ENCODE assay signal across 8 mouse cellular contexts in the genomic region with DNA sequence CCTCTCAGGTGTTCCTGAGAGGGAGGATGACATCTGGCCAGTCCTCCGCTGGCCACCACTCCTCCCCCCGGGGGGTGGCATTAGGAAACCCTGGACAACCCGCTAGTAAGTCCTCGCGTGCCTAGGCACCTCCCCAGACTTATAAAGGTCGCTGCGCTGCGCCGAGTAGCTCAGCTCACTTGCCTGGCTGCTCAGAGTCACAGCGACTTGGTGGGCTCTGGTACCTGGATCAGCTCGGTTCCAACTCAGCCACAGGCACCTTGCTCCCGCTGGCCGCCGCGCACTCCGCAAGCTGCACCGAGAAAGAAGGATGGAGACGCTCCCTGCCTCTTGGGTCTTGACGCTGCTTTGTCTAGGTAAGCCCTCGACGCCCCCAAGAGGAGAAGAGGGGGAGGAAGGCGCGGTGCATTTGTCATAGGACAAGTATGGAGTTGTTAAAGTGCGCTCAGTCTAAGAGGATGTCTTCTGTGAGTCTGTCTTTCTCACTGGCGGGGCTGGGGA. TPM values are rescaled to one million over a fixed set of nuclear protein-coding genes. Genes with fewer than 3 reads are reported as not detected.
DNase-seq lines count a peak whose midpoint lies in the region; ATAC-seq lines count a peak whose summit lies in the region.

A gene (plus strand): TSS at position 173 of the 501 bp plus-strand sequence.

- peak within 1 kb of the TSS; percentile 32 for H3K4me3 ChIP-seq in embryonic facial prominence, embryonic 12.5 days
- peak within 1 kb of the TSS; percentile 24 for H3K4me3 ChIP-seq in hindbrain, embryonic 14.5 days (replicated peaks; ENCODE audit: low read length)

- WGBS in embryonic facial prominence, embryonic 12.5 days: 1% methylated on average over 25 of the region's 25 CpGs
- WGBS in hindbrain, embryonic 14.5 days: 2% methylated on average over 25 of the region's 25 CpGs

- peak; percentile 2 for DNase-seq in right cerebral cortex, adult 18-20 months
- DNase-seq in right cerebral cortex, postnatal 36 days (ENCODE audit: low spot score in 2 of 2): no peak
- DNase-seq in hindbrain, embryonic 14.5 days (ENCODE audit: low spot score): no peak
- DNase-seq in natural killer cell, adult 2 months (ENCODE audit: low spot score in 2 of 2): no peak
- DNase-seq in cerebellum, postnatal 4 days (ENCODE audit: low spot score in 2 of 2): no peak
- DNase-seq in kidney, adult 9 months: no peak

- H3K4me1 ChIP-seq in embryonic facial prominence, embryonic 12.5 days: no peaks in the 10 kb centered on the region
- H3K4me1 ChIP-seq in hindbrain, embryonic 14.5 days (replicated peaks; ENCODE audit: control insufficient read depth, insufficient read depth, low read length): 0 out of 2 replicates have a peak, but pooled peaks cover 3% of the 10 kb centered on the region

- ATAC-seq in embryonic facial prominence, embryonic 12.5 days (ENCODE audit: insufficient number of reproducible peaks, insufficient read depth, low FRiP score, low TSS enrichment): 0 out of 2 replicates have a peak, but pooled peaks have one; percentile 47
- peak; percentile 53; the same call in 1 of the 2 replicates for ATAC-seq in hindbrain, embryonic 14.5 days (ENCODE audit: low FRiP score)
- ATAC-seq in megakaryocyte progenitor cell, adult 5-6 weeks (replicated peaks; ENCODE audit: poor library complexity): 0 out of 2 replicates have a peak, but pooled peaks have one; percentile 26

- H3K9ac ChIP-seq in embryonic facial prominence, embryonic 12.5 days: peak within 1 kb of the TSS; percentile 20; the same call in 1 of the 2 replicates
- peak within 1 kb of the TSS; percentile 50 for H3K9ac ChIP-seq in hindbrain, embryonic 14.5 days

- H3K27me3 ChIP-seq in embryonic facial prominence, embryonic 12.5 days: peaks cover 30% of the 10 kb centered on the region
- H3K27me3 ChIP-seq in hindbrain, embryonic 14.5 days (ENCODE audit: control insufficient read depth, insufficient read depth, low read length): peaks cover 9% of the 10 kb centered on the region; the same call in 1 of the 2 replicates

- no peak within 1 kb of the TSS for H3K27ac ChIP-seq in embryonic facial prominence, embryonic 12.5 days
- H3K27ac ChIP-seq in hindbrain, embryonic 14.5 days: no peak within 1 kb of the TSS

- no peaks in the 10 kb centered on the region for H3K36me3 ChIP-seq in embryonic facial prominence, embryonic 12.5 days
- no peaks in the 10 kb centered on the region for H3K36me3 ChIP-seq in hindbrain, embryonic 14.5 days (replicated peaks; ENCODE audit: control insufficient read depth, insufficient read depth)

- no peaks in the 10 kb centered on the region for H3K9me3 ChIP-seq in embryonic facial prominence, embryonic 12.5 days
- H3K9me3 ChIP-seq in hindbrain, embryonic 14.5 days (ENCODE audit: control insufficient read depth, low read length): no peaks in the 10 kb centered on the region

- H3K4me2 ChIP-seq in embryonic facial prominence, embryonic 12.5 days (replicated peaks): peak within 1 kb of the TSS; percentile 63
- H3K4me2 ChIP-seq in hindbrain, embryonic 14.5 days (replicated peaks): peak within 1 kb of the TSS; percentile 57

RNA-seq across cellular contexts. Expression of the gene that starts here (rescaled TPM):
- polyA plus RNA-seq in embryonic facial prominence, embryonic 12.5 days (2016; fragmentation: Nextera tagmentation; extraction: Ambion mirVana): 0.05 TPM in 1 of 2 replicates, not detected in the other
- not detected in 2 replicates for polyA plus RNA-seq in hindbrain, embryonic 14.5 days (2014; fragmentation: Nextera tagmentation; extraction: Ambion mirVana)
- not detected in 2 replicates for total RNA-seq in megakaryocyte progenitor cell, adult 5-6 weeks (2015)
- not detected in 2 replicates for total RNA-seq in megakaryocyte progenitor cell, adult 5-6 weeks (2017)

Comparison
In these comparisons a context has a peak if more than half of its experiments do, and no peak if none do; other contexts are left out.
1. Peak in ATAC-seq, H3K4me3 ChIP-seq, H3K9ac ChIP-seq and H3K4me2 ChIP-seq in embryonic facial prominence, embryonic 12.5 days; RNA of the gene not detected or under 1 TPM.
2. Peak in ATAC-seq, H3K4me3 ChIP-seq, H3K9ac ChIP-seq and H3K4me2 ChIP-seq in hindbrain, embryonic 14.5 days; RNA of the gene not detected or under 1 TPM.
3. Peak in ATAC-seq in megakaryocyte progenitor cell, adult 5-6 weeks; RNA of the gene not detected or under 1 TPM.